Mouse (Mus musculus) large intestine, adult 2 months (tissue): Measurements from ENCODE around the gene Coro2a. TPM values are rescaled to one million over a fixed set of nuclear protein-coding genes. Genes with fewer than 3 reads are reported as not detected.

ENCODE experiments used
- DNase-seq: peaks from one replicate; pipeline ENCODE4 v3.0.0-alpha.2; 2012; ENCODE audit warnings: low read depth, low spot score
- WGBS: fragments of 180-500 bp; shearing (Covaris S2); methylation state at CpG from one replicate; pipeline ENCODE4 v1.1.7; 2018; 5-methylcytosine and 5-hydroxymethylcytosine counted together
- polyA plus RNA-seq: library from polyadenylated mRNA; depleted of rRNA; stranded (reverse); fragments of >200 nt; gene quantifications from 2 replicates; pipeline ENCODE4 v1.2.3, GENCODE M21; 2012; rRNA removed

Gene Coro2a
- polyA plus RNA-seq, 1 experiment: 166 TPM

- WGBS: 75% methylated on average over 16 of the region's 16 CpGs
- DNase-seq: no peak
Measured at GRCm38 (mm10) chr4:46502606-46503502, 99.1 kb downstream of the Coro2a start.

- 11% methylated on average over 4 of the region's 4 CpGs for WGBS
- no peak for DNase-seq
Measured at GRCm38 (mm10) chr4:46498976-46499375, 103.0 kb downstream of the Coro2a start.

GRCm38 (mm10) chr4:46498511-46498910, 103.5 kb downstream of the Coro2a start:
- DNase-seq: no peak
- 65% methylated on average over 3 of the region's 3 CpGs for WGBS

- 29% methylated on average over 4 of the region's 4 CpGs for WGBS
- DNase-seq: no peak
Measured at GRCm38 (mm10) chr4:46497286-46497892, 104.6 kb downstream of the Coro2a start.

GRCm38 (mm10) chr4:46495543-46495942, 106.5 kb downstream of the Coro2a start:
- WGBS: 30% methylated on average over 12 of the region's 12 CpGs
- DNase-seq: peak; percentile 80

GRCm38 (mm10) chr4:46493071-46493470, 108.9 kb downstream of the Coro2a start:
- DNase-seq: no peak
- 88% methylated on average over 6 of the region's 6 CpGs for WGBS

GRCm38 (mm10) chr4:46489028-46489925, 112.7 kb downstream of the Coro2a start, which contains the start of gene Nans:
Gene Nans (plus strand): TSS chr4:46489248.
- WGBS: 2% methylated on average over 58 of the region's 58 CpGs
- DNase-seq: peak; percentile 87

GRCm38 (mm10) chr4:46487348-46487747, 114.7 kb downstream of the Coro2a start:
- no peak for DNase-seq
- 49% methylated on average over 5 of the region's 5 CpGs for WGBS

Other genes with a start within 250 kb of the Coro2a start
- gene Trmo, start 212.8 kb downstream of the Coro2a start, polyA plus RNA-seq: 4.4 and 5.3 TPM in 2 replicates
- 0.05 TPM in 2 replicates for gene Hemgn, start 188.7 kb downstream of the Coro2a start, polyA plus RNA-seq
- 9.6 and 11.5 TPM in 2 replicates for gene Anp32b, start 151.3 kb downstream of the Coro2a start, polyA plus RNA-seq
- 72.6 and 86.8 TPM in 2 replicates for gene Nans, start 113.0 kb downstream of the Coro2a start, polyA plus RNA-seq
- 12.7 and 25.6 TPM in 2 replicates for gene Trim14, start 66.1 kb downstream of the Coro2a start, polyA plus RNA-seq
- 7.9 and 8.4 TPM in 2 replicates for gene Tbc1d2, start 48.0 kb upstream of the Coro2a start, polyA plus RNA-seq